Mouse (Mus musculus) kidney, postnatal 4 days (tissue): Measurements from ENCODE around the gene Arxes2.
"Not testable (repeated sequence)": the region's sequence is repeated elsewhere in the genome, so short reads cannot be mapped to it uniquely, and the experiment has no call there.

ENCODE experiments used
- DNase-seq, 2 experiments: peaks; one replicate each; pipeline ENCODE4 v3.0.0; 2021; ENCODE audit warnings: mixed read lengths in 2 of 2

Arxes2 gene

DNA sequence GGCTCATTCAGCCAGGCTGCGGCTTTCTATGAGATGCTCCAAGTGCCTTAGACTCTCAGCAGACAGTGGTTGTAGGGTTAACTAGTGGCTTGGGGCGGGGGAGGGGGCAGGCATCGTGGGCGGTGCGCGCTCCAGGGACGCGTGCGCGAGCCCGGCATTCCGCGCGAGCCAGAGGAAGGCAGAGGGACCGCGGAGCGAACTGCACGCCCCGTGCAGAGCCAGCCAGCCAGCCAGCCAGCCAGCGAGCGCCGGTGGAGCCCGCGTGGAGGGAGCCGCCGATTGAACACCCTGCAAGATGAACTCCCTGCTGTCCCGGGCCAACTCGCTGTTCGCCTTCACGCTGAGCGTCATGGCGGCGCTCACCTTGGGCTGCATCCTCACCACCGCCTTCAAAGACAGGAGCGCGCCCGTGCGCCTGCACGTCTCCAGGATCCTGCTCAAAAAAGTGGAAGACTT lies at the start of gene Arxes2:
Gene Arxes2 (plus strand): TSS at position 161 of the 456 bp plus-strand sequence.
- DNase-seq = peak; percentile 13 to 33

DNA sequence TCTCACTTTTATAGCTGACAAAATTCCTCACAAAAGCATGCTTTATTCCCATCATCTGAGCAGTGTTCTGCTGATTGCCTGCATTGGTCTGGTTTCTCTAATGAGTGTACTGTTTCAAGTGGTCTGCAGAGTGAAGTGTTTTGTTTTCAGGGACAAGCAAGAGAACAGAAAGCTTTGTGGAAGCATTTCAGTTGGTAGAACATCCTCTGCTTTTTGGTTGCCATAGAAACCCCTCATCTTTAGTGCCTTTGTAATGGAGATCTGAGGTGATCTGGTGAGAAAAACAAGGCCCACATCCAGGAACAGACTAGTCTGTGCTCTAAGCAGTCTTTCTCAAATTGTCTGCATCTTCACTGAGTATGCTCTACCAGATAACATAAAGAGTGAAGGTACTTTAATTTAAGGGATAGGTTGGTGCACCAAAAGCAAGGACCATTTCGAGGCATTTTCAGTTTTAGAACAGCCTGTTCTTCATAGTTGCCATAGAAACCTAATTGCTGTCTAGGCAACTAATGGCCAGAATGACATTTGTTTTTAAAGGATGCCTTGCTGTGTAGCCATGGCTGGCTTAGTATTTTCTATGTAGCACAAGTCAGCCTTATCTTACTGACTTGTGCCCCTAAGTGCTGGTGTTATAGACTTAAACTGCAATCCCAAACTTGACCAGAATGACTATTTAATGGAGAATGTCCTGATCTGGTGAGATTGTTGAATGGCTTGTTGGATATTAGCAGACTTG lies 44.8 kb upstream of the Arxes2 start:
- no peak for DNase-seq

- DNase-seq = no peak
Measured at GRCm38 (mm10) chrX:135956988-135957690, 36.5 kb upstream of the Arxes2 start.

- no peak for DNase-seq
Measured at GRCm38 (mm10) chrX:135957691-135958081, 35.9 kb upstream of the Arxes2 start.

- no peak for DNase-seq
Measured at GRCm38 (mm10) chrX:135958589-135959225, 34.9 kb upstream of the Arxes2 start.

- no peak for DNase-seq
Measured at GRCm38 (mm10) chrX:135959536-135959935, 34.1 kb upstream of the Arxes2 start.

GRCm38 (mm10) chrX:135962342-135962741 lies 31.3 kb upstream of the Arxes2 start:
- no peak for DNase-seq

GRCm38 (mm10) chrX:135963130-135963529 lies 30.5 kb upstream of the Arxes2 start:
- no peak for DNase-seq

GRCm38 (mm10) chrX:135963629-135964028 lies 30.0 kb upstream of the Arxes2 start:
- no peak for DNase-seq

DNA sequence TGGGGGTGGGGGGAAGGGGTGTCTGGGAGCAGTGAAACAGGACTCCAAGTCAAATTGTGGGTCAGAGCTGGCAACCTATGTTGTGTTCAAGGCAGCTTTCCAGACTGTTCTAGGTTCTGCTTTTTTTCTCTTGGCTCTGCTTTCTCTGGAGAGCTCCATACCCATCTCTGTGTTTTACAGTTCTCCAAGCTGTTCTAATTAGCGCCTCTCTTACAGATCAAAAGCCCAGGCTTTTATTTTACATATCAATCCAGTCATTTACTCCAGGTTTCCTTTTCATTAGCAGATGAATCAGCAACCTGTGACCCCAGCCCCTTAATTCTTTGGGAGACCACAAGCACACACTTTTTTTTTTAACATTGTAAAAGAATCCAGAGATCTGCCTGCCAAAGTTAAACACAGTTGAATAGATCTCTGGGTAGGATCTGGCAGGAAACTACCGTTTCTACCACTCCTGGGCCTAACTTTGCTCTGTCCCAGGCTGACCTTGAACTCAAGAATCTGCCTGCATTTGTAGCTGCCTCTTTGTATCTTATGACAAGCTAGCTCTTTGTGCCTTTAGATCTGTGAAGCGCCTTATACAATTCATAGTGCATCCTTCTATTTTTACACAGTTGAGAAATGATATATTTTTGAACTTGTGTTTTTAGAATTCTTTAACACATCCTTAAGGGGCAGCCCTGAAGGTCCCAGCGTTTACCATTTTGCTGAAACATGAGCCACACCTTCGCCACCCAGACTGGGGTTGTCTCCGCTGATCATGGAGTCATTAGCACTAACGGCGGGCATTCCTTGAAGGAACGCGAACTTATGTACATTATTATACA lies 19.8 kb upstream of the Arxes2 start:
- no peak for DNase-seq

GRCm38 (mm10) chrX:135974424-135975225 lies 19.0 kb upstream of the Arxes2 start:
- no peak for DNase-seq

DNA sequence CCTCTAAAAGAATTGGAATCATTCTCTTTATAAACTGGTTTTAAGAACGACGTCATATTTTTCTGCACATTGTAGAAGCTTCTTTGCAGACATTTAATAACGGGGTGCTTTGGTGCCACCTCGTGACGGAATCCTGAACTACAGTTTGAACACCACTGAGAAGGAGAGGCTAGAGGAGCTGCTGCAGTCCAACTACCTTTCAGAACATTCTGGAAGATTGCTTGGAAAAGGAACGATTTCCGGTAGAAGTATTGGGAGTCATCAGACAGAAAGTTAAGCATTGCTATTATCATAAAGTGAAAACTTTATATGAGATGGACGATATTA lies 18.4 kb upstream of the Arxes2 start:
- peak; percentile 80 for DNase-seq

DNA sequence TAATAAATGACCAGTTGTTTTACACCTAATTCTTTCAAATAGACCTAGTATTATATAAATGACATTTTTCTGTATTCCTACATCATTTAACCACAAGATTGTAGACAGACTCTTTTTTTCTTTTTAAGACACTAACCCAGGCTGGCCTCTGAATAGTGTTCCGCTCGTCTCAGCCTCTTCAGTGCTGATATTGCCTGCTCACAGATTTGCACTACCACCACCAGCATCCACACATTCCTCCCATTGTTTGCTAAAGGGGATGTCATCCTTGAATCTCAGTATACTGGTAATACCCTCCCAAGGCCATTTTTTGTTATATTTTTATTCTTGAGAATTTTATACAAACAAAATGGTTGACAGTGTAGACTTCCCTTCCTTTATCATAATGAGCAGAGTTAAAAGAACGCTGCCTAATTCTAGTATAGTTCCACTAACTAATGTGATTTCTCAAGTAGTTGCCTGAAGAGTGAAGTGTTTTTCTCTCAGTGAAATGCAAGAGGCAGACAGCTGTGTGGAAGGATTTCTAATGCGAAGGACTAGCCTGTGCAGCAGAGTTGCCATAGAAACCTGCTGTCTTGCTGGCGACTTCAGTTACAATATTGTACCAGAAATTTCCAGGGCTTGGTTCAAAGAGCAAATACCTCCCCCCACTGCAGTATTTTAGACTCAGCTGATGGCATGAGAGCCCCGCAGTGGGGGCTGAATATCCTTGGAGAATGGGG lies 8.9 kb upstream of the Arxes2 start:
- no peak for DNase-seq

- DNase-seq = no peak
Measured at GRCm38 (mm10) chrX:135986267-135986666, 7.4 kb upstream of the Arxes2 start.

GRCm38 (mm10) chrX:135990661-135991060 lies 3.0 kb upstream of the Arxes2 start:
- DNase-seq = no peak

DNA sequence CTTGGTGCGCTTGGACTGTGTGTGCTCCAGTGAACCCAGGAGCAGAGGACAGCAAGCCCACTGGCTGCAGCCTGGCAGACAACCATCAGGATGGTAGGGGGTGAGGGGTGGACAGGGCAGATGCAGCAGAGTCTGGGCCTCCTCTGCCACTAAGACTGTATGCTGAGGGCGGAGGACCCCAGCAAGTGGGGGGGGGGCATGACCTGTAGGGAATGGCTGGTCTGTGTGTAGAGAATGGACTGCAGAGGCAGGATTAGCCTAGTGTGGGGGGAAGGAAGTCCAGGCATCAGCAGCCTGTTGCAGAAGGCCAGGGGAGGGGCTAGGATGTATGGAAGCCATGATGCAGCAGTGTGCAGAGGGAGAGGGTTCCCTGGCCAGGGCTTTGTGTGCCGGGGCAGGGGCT lies 431 bp upstream of the Arxes2 start:
- DNase-seq = not testable (repeated sequence)

GRCm38 (mm10) chrX:136007199-136007843 lies 13.7 kb downstream of the Arxes2 start:
- DNase-seq = no peak

GRCm38 (mm10) chrX:136014392-136014791 lies 20.8 kb downstream of the Arxes2 start:
- peak; percentile 67 to 75 for DNase-seq

GRCm38 (mm10) chrX:136030331-136030730 lies 36.7 kb downstream of the Arxes2 start:
- no peak for DNase-seq

- DNase-seq = peak; percentile 39 to 66
Measured at GRCm38 (mm10) chrX:136032799-136033763, 39.5 kb downstream of the Arxes2 start, which contains the start of gene Arxes1. Arxes1 (plus strand) TSS chrX:136033367.
